Comparison of ENCODE assay signal across 8 mouse cellular contexts in genomic region chr4:107178830-107179490, GRCm38 (mm10). TPM values are rescaled to one million over a fixed set of nuclear protein-coding genes. Genes with fewer than 3 reads are reported as not detected.
DNase-seq lines count a peak whose midpoint lies in the region; ATAC-seq and TF ChIP-seq lines count a peak whose summit lies in the region.

TSS of gene Tceanc2 (minus strand) at chr4:107179116.

- H3K4me2 ChIP-seq in hindbrain, postnatal 0 days (ENCODE audit: low read depth, low read length) = peak within 1 kb of the TSS; percentile 62

- DNase-seq in R1 (ENCODE audit: low read depth, low spot score) = peak; percentile 65
- peak; percentile 65 to 70 for DNase-seq in cerebellum, postnatal 14 days
- peak; percentile 15 for DNase-seq in gastrocnemius, adult 18-20 months (ENCODE audit: low spot score)
- DNase-seq in hindbrain, postnatal 0 days (ENCODE audit: low spot score) = peak; percentile 62
- DNase-seq in left cerebral cortex, postnatal 10 days (ENCODE audit: extremely low spot score in 1 of 2, low spot score in 2 of 2) = peak in 1 of 2 experiments; percentile 73
- DNase-seq in right cerebral cortex, postnatal 10 days (ENCODE audit: low spot score in 2 of 2) = peak; percentile 67 to 74
- peak; percentile 39 for DNase-seq in urinary bladder, postnatal 25 days (ENCODE audit: low spot score)

- H3K27me3 ChIP-seq in hindbrain, postnatal 0 days (ENCODE audit: insufficient read depth, low read length) = no peaks in the 10 kb centered on the region
- H3K27me3 ChIP-seq in megakaryocyte, embryonic 14.5 days (replicated peaks) = no peaks in the 10 kb centered on the region

- 0% methylated on average over 47 of the region's 47 CpGs for WGBS in hindbrain, postnatal 0 days

- peak; percentile 69 for ATAC-seq in hindbrain, postnatal 0 days

- peak within 1 kb of the TSS; percentile 96 for H3K27ac ChIP-seq in hindbrain, postnatal 0 days

- H3K4me1 ChIP-seq in hindbrain, postnatal 0 days (ENCODE audit: insufficient read depth, low read length) = peaks cover 2% of the 10 kb centered on the region; the same call in 1 of the 2 replicates
- peaks cover 71% of the 10 kb centered on the region for H3K4me1 ChIP-seq in megakaryocyte, embryonic 14.5 days

- peak within 1 kb of the TSS; percentile 90 for H3K4me3 ChIP-seq in hindbrain, postnatal 0 days (ENCODE audit: low read length)
- peak within 1 kb of the TSS; percentile 100 for H3K4me3 ChIP-seq in megakaryocyte, embryonic 14.5 days (replicated peaks)

- no peaks in the 10 kb centered on the region for H3K36me3 ChIP-seq in hindbrain, postnatal 0 days (ENCODE audit: insufficient read depth, low read length)
- peaks cover 31% of the 10 kb centered on the region for H3K36me3 ChIP-seq in megakaryocyte, embryonic 14.5 days (replicated peaks; ENCODE audit: low read length)

- H3K9me3 ChIP-seq in hindbrain, postnatal 0 days (ENCODE audit: low read length) = no peaks in the 10 kb centered on the region
- H3K9me3 ChIP-seq in megakaryocyte, embryonic 14.5 days = no peaks in the 10 kb centered on the region

- TF ChIP-seq CTCF in hindbrain, postnatal 0 days (IDR thresholded peaks at IDR 0.05; ENCODE audit: low read depth) = peak; percentile 49

- intact Hi-C loops in left cerebral cortex, postnatal 10 days (cut with DNase I) = no loop called here

- peak within 1 kb of the TSS; percentile 89 for H3K9ac ChIP-seq in hindbrain, postnatal 0 days (replicated peaks; ENCODE audit: low read length)

RNA-seq across cellular contexts. Expression of gene Tceanc2, which starts in this region (rescaled TPM):
- total RNA-seq in gastrocnemius, adult 18-20 months (2021) = 10 to 100 TPM; 10.9 to 13.0 TPM
- 5.4 and 8.0 TPM in 2 replicates for total RNA-seq in hindbrain, postnatal 0 days (2014; rRNA removed)
- 17.3 and 23.4 TPM in 2 replicates for polyA plus RNA-seq in hindbrain, postnatal 0 days (2015; fragmentation: Nextera tagmentation; extraction: Ambion mirVana)
- total RNA-seq in left cerebral cortex, postnatal 10 days (2021) = 10 to 100 TPM; 18.5 to 22.0 TPM
- polyA plus RNA-seq in megakaryocyte, embryonic 14.5 days (2012; ENCODE audit: insufficient read depth, low replicate concordance) = 31.3 and 34.2 TPM in 2 replicates
